Comparison of ENCODE assay signal across 8 mouse cellular contexts in the genomic region with DNA sequence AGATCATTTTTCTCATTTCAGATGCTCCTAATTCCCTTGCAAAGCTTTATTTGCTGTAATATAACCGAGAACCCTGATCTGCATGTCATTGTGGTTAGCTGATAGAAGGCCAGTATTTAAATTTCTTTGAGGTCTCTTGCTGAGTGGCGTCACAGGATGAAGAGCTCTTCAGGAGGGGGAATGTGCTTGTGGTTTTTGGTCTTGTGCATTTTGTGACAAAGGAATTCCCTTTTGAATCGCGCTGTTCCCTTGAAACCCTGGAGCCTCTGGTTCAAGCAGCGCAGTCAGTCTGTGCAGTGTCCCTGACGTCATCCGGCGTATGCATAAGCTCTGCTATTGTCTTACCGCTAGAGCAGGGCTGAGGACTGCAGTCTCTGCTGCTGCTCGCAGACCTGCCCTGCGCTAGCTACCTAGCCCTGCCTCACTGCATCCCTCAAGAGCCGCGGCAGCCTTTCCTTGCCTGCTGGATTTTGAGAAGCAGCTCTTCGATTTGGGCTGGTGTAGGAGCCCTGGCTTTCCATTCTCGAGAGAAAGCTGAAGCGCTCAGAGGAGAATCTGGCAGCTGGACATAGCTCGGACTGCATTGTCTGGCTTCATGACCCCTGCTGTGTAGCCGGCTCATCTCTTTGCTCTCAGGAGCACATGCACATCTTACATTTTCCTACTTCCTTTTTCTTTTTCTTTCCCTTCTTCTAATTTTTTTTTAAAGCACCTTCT. TPM values are rescaled to one million over a fixed set of nuclear protein-coding genes. Genes with fewer than 3 reads are reported as not detected.
A peak's percentile ranks its signal among the peaks of the same experiment; 100 is the strongest.
DNase-seq lines count a peak whose midpoint lies in the region; ATAC-seq lines count a peak whose summit lies in the region.

No protein-coding gene starts in this region.

- DNase-seq in WW6 (ENCODE audit: low read depth, low spot score): peak; percentile 43
- DNase-seq in cerebellum, adult 9-11 months: peak; percentile 91
- DNase-seq in hindlimb bud, embryonic 11.5 days (ENCODE audit: extremely low spot score, low read depth, low spot score): peak; percentile 60
- peak; percentile 57 to 84 for DNase-seq in left cerebral cortex, adult 9 months (ENCODE audit: low spot score in 2 of 2)
- DNase-seq in right cerebral cortex, adult 18-20 months: peak; percentile 89
- no peak for DNase-seq in c-Kit-positive CD71-positive TER-119-positive erythroid progenitor cells, embryonic 14.5 days (ENCODE audit: low spot score)

- peak; percentile 98 for ATAC-seq in frontal cortex, adult (ENCODE audit: low TSS enrichment)
- peak; percentile 91 for ATAC-seq in megakaryocyte, adult 5-6 weeks (ENCODE audit: poor library complexity, severe bottlenecking)

RNA-seq across cellular contexts. Expression of a gene that starts 56.3 kb away (rescaled TPM):
- total RNA-seq in megakaryocyte, adult 5-6 weeks (2015): 6.9 and 8.5 TPM in 2 replicates
- 10.6 and 14.0 TPM in 2 replicates for total RNA-seq in megakaryocyte, adult 5-6 weeks (2017)
